Comparison of ENCODE assay signal across 9 mouse cellular contexts in genomic region chr2:12883276-12883914, GRCm38 (mm10). TPM values are rescaled to one million over a fixed set of nuclear protein-coding genes. Genes with fewer than 3 reads are reported as not detected.
DNase-seq lines count a peak whose midpoint lies in the region; ATAC-seq lines count a peak whose summit lies in the region.
"Had no signal": no experiment of that assay in that cellular context is flagged by ENCODE, and none has a peak within 500 bp of the region (broad histone marks: within the 10 kb centered on the region; RNA-seq: fewer than 3 reads in every experiment).

No protein-coding gene starts in this region.

- H3K27me3 ChIP-seq in neural tube, embryonic 11.5 days (ENCODE audit: control insufficient read depth, insufficient read depth, low read length): no peaks in the 10 kb centered on the region
- no peaks in the 10 kb centered on the region for H3K27me3 ChIP-seq in limb, embryonic 10.5 days (ENCODE audit: low read depth, poor library complexity, severe bottlenecking)
- H3K27me3 ChIP-seq: liver, embryonic 15.5 days had no signal

- H3K9me3 ChIP-seq in neural tube, embryonic 11.5 days (ENCODE audit: control insufficient read depth, low read length): no peaks in the 10 kb centered on the region
- H3K9me3 ChIP-seq in limb, embryonic 10.5 days (replicated peaks): no peaks in the 10 kb centered on the region
- H3K9me3 ChIP-seq: liver, embryonic 15.5 days had no signal

- no peaks in the 10 kb centered on the region for H3K4me1 ChIP-seq in neural tube, embryonic 11.5 days (ENCODE audit: control insufficient read depth, insufficient read depth, low read length)
- no peaks in the 10 kb centered on the region for H3K4me1 ChIP-seq in limb, embryonic 10.5 days
- H3K4me1 ChIP-seq: liver, embryonic 15.5 days had no signal

- H3K4me2 ChIP-seq in neural tube, embryonic 11.5 days (ENCODE audit: low read depth): no peak overlapping the region
- H3K4me2 ChIP-seq: liver, embryonic 15.5 days had no signal

- no peak overlapping the region for H3K9ac ChIP-seq in neural tube, embryonic 11.5 days (ENCODE audit: low read length)
- H3K9ac ChIP-seq: liver, embryonic 15.5 days had no signal

- no peak for DNase-seq in neural tube, embryonic 11.5 days (ENCODE audit: low spot score)
- DNase-seq in neural tube, embryonic 10.5 days (ENCODE audit: extremely low spot score, low spot score): no peak
- peak; percentile 32 to 43 for DNase-seq in layer of hippocampus, postnatal 25 days (ENCODE audit: extremely low spot score in 1 of 2, low spot score in 1 of 2)
- DNase-seq in right cerebral cortex, postnatal 36 days (ENCODE audit: low spot score in 2 of 2): peak; percentile 42 to 45
- no peak for DNase-seq in testis, postnatal 10 days (ENCODE audit: low spot score)
- no peak for DNase-seq in limb, embryonic 10.5 days (ENCODE audit: low spot score)
- DNase-seq in gastrocnemius, adult 8-10 months (ENCODE audit: low spot score in 2 of 2): no peak

- H3K4me3 ChIP-seq in neural tube, embryonic 11.5 days (ENCODE audit: low read depth, low read length): no peak overlapping the region
- H3K4me3 ChIP-seq in limb, embryonic 10.5 days: no peak overlapping the region
- H3K4me3 ChIP-seq: liver, embryonic 15.5 days had no signal

- 80% methylated on average over 10 of the region's 10 CpGs for WGBS in neural tube, embryonic 11.5 days
- WGBS in limb, embryonic 10.5 days: 90% methylated on average over 10 of the region's 10 CpGs

- H3K36me3 ChIP-seq in neural tube, embryonic 11.5 days (ENCODE audit: control insufficient read depth, insufficient read depth, low read length): no peaks in the 10 kb centered on the region
- no peaks in the 10 kb centered on the region for H3K36me3 ChIP-seq in limb, embryonic 10.5 days
- H3K36me3 ChIP-seq: liver, embryonic 15.5 days had no signal

- ATAC-seq in neural tube, embryonic 11.5 days (ENCODE audit: insufficient read depth, low FRiP score, low TSS enrichment): no peak
- peak; percentile 98 for ATAC-seq in frontal cortex, adult (ENCODE audit: low TSS enrichment)

- 0 out of 2 replicates have a peak overlapping the region, but pooled peaks have one; percentile 39 for H3K27ac ChIP-seq in neural tube, embryonic 11.5 days (ENCODE audit: low read depth, low read length)
- no peak overlapping the region for H3K27ac ChIP-seq in limb, embryonic 10.5 days
- H3K27ac ChIP-seq: liver, embryonic 15.5 days had no signal

RNA-seq across cellular contexts. Expression of gene Pter, which starts 40.4 kb away (rescaled TPM):
- 10.5 and 11.4 TPM in 2 replicates for polyA plus RNA-seq in neural tube, embryonic 11.5 days (2014; fragmentation: Nextera tagmentation; extraction: Ambion mirVana)
- 1 to 10 TPM; 1.2 to 1.6 TPM for total RNA-seq in layer of hippocampus, postnatal 25 days (2021)
- 14.0 and 14.8 TPM in 2 replicates for polyA plus RNA-seq in limb, embryonic 10.5 days (2016; fragmentation: Nextera tagmentation; extraction: Ambion mirVana)
- total RNA-seq in gastrocnemius, adult 8-10 months (2022): 10 to 100 TPM; 12.0 to 13.7 (median 12.8) TPM

Comparison
In these comparisons a context has a peak if more than half of its experiments do, and no peak if none do; other contexts are left out.
1. DNase-seq: peak in layer of hippocampus, postnatal 25 days (2 of 2) and right cerebral cortex, postnatal 36 days (2 of 2); none in neural tube, embryonic 11.5 days (single experiment), neural tube, embryonic 10.5 days (single experiment), testis, postnatal 10 days (single experiment), limb, embryonic 10.5 days (single experiment) and gastrocnemius, adult 8-10 months (0 of 2).
2. RNA of gene Pter, which starts 40.4 kb away (total RNA-seq): 12.0 to 13.7 TPM in gastrocnemius, adult 8-10 months; 1.2 to 1.6 TPM in layer of hippocampus, postnatal 25 days; every median in the first group is over 4 times any median in the second.